Comparison of ENCODE assay signal across 17 mouse cellular contexts in genomic region chr14:73372990-73373389, GRCm38 (mm10).
"Had no signal": no experiment of that assay in that cellular context is flagged by ENCODE, and none has a peak within 500 bp of the region (broad histone marks: within the 10 kb centered on the region; RNA-seq: fewer than 3 reads in every experiment).

No protein-coding gene starts in this region.

- H3K9me3 ChIP-seq: lung, embryonic 15.5 days; megakaryocyte, embryonic 14.5 days; midbrain, embryonic 13.5 days; midbrain, embryonic 15.5 days; neural tube, embryonic 13.5 days; neural tube, embryonic 15.5 days; stomach, embryonic 15.5 days had no signal

- H3K9ac ChIP-seq: lung, embryonic 15.5 days; midbrain, embryonic 13.5 days; midbrain, embryonic 15.5 days; neural tube, embryonic 13.5 days; neural tube, embryonic 15.5 days; stomach, embryonic 15.5 days had no signal

- ATAC-seq: lung, postnatal 0 days; midbrain, embryonic 13.5 days; midbrain, embryonic 15.5 days had no signal

- H3K27me3 ChIP-seq: lung, embryonic 15.5 days; megakaryocyte, embryonic 14.5 days; midbrain, embryonic 13.5 days; midbrain, embryonic 15.5 days; neural tube, embryonic 13.5 days; neural tube, embryonic 15.5 days; stomach, embryonic 15.5 days had no signal

- H3K4me3 ChIP-seq: lung, embryonic 15.5 days; megakaryocyte, embryonic 14.5 days; midbrain, embryonic 13.5 days; midbrain, embryonic 15.5 days; neural tube, embryonic 13.5 days; neural tube, embryonic 15.5 days; stomach, embryonic 15.5 days had no signal

- DNase-seq: lung, adult 2 months; lung, postnatal 14 days; lung, postnatal 36 days; right cerebral cortex, postnatal 14 days; thymus, adult 2 months; thymus, postnatal 25 days; thymus, postnatal 4 days had no signal

- H3K4me2 ChIP-seq: lung, embryonic 15.5 days; midbrain, embryonic 11.5 days; midbrain, embryonic 13.5 days; midbrain, embryonic 15.5 days; neural tube, embryonic 13.5 days; neural tube, embryonic 15.5 days; stomach, embryonic 15.5 days had no signal

- H3K27ac ChIP-seq: macrophage; midbrain, embryonic 13.5 days; midbrain, embryonic 15.5 days; neural tube, embryonic 15.5 days; stomach, embryonic 15.5 days had no signal
